Mouse (Mus musculus) T-helper 1 cell (primary cell): ENCODE measurements around the gene Gpr15.

Experiments used
- in situ Hi-C: fragments of 300-600 bp; cut with MboI, MseI; formaldehyde crosslinking; loops from one replicate; pipeline ENCODE4 v1.15.1; 2025; ENCODE audit warnings: high pct_unique_total_duplicates

Gene Gpr15

DNA sequence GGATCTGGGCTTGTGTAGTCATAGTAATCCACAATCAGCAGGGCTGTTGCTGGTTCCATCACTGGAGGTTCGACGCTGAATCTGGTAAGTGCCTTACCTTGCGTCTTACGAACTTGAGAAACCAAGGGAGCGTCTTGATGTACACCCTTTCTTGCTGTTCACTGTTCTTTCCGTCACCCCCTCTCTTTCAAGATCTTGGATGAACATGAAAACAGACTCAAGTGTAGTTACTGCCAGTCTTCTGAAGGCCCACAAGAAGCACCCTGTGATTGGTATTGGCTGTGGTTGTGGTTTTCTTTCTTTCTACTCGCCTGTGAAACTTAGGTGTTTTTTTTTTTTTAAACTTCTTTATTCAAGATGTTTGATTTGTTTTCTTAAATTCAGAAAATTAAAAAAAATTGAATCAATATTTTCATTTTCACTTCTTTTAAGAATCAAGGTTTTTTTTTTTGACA lies at the start of gene Gpr15:
Gpr15 (minus strand) TSS at position 405 of the 455 bp plus-strand sequence.
- in situ Hi-C loops: no loop called here

DNA sequence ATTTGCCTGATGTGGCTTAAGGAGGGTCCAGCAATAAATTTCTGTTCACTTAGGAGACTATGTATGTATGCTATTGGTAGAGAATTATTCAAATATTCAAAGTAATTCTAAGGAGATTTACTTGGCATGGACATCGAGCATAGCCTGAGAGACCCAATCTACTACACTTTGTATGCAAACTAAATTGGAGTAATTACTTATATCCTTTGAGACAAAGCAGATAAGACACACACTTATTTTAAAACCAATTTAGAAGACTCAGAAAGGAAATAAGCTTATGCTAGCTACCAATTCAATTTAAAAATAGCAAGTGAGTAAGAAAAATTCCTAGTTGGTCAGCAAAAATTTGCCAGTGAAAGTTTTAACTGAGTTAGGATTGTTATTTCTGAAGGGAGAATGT lies 44.2 kb upstream of the Gpr15 start, which contains the start of gene Olfr172:
Olfr172 (minus strand) TSS at position 101 of the 400 bp plus-strand sequence.
- in situ Hi-C loops: loop anchor here (25.0 kb wide), 1 partner anchor 476 kb away; no protein-coding TSS in a partner anchor

DNA sequence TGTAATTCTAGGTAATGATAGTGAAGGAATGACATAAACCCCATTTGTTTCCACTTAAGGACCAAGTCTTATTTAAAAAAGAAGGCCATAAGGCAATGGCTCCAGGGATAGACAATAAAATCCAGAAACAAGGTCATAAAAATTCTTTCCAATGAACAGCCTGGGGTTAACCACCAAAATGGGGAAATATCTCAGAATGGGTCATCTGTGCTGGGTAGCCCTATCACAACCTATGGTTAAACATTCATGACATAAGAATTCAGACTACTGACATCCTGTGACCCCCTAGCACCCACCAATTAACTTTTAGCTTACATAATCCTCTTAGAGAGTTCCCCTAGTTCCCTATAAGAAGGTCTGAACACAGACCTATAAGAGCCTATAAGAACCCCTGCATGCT lies 37.3 kb upstream of the Gpr15 start:
- in situ Hi-C loops: loop anchor here (25.0 kb wide), 1 partner anchor 469 kb away; no protein-coding TSS in a partner anchor

DNA sequence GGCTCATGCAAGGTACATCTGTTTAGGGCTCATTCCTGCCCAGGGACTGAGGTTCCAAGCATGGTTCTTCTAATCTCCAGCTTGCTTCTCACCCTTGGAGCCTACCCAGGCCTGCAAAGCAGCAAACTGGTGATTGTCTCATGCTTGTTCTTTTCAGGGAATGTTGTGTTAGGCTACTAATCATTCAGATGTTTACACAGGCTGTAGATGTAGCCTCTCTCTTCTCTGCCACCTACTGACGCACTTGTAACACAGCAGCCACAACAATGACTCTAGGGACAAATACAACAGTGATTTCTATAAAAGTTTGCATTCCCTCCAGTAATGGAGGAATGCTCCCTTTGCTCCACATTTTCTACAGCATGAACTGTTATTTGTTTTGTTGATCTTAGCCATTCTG lies 32.4 kb upstream of the Gpr15 start:
- in situ Hi-C loops: loop anchor here (25.0 kb wide), 1 partner anchor 464 kb away; no protein-coding TSS in a partner anchor

DNA sequence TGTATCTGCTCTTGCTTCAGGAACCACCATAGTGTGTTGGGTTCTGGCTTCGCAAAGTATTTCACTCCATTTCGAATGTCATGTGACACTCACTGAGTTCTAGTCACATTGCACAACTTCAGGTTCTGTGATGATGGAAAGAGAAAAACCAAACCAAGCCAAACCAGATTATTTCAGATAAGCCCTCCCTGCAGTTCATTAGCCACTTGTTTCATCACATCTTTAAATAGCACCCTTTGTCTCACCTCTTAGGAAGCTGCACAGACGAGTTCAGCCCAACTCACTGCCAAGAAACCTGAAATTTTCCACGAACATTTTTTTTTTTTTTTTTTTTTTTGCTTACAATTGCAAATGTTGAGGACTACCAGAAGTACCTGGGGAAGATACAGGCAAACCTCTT lies 27.8 kb upstream of the Gpr15 start:
- in situ Hi-C loops: no loop called here

DNA sequence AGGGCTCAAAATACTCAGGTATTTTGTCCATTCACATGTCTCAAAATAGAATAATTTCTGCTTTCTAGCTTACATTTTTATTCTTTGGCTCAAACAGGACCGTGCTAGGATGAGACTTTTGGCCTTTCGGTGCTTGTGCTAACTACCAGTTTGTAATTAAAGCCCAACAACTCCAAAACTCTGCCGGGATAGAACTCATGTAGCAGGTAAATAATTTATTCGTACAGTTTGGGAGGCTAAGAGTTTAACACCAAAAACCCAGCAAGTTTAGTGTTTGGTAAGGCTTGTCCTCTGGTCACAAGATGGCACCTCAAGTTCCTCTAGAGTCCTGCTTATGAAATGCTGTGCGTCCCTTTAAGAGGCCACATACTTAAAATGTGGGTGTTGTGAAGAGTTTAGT lies 21.9 kb upstream of the Gpr15 start:
- in situ Hi-C loops: no loop called here

DNA sequence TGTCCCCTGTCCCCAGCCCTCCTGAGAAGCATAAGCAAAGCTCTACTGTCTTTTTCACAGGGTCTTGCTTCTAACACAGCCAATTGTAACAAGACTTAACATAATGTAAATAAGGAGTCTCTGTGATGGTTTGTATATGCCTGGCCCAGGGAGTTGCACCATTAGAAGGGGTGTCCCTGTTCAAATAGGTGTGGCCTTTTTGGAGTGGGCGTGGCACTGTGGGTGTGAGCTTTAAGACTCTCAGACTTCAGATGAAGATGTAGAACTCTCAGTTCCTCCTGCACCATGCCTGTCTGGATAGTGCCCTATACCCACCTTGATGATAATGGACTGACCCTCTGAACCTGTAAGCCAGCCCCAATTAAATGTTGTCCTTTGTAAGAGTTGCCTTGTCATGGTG lies 19.9 kb upstream of the Gpr15 start:
- in situ Hi-C loops: no loop called here

DNA sequence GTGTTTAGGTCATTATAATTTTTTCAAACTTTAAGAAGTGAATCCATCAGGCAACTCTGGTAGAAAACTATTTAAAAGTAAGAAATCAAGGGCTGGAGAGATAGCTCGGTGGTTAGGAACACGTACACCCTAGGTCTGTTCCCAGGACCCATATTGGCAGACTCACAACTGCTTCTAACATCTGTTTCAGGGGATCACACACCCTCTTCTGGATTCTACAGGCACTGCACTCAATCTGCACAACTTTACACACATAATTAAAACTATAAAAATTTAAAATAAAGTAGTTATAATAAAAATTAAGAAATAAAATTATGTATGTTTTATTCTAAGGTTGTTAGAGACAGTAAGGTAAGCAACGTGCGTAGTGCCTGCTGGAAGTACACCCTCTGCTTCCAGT lies 19.3 kb upstream of the Gpr15 start:
- in situ Hi-C loops: no loop called here

DNA sequence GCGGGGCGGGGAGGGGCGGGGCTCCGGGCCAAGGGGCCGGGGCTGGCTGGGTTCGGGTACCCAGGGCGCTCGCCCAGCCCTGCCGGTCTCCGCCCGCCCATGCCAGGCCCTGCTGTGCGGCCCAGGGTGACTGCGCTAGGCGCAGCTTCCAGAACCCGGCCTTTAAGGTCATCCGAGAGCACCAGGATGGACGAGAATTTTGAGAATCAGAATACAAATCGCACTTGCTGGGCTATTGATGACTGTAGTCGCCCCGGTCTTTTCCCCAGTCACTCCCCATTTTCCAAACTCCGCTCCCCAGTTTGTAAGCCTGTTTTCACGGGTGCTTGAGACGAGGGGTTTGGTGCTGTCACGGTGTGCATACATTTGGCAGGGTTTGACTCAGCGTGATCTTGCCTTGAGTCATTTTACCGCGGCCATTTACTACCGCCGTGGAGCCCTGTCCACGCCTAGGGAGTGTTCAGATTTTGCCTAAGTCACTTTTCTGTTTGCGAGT lies 9.4 kb upstream of the Gpr15 start:
- in situ Hi-C loops: no loop called here

DNA sequence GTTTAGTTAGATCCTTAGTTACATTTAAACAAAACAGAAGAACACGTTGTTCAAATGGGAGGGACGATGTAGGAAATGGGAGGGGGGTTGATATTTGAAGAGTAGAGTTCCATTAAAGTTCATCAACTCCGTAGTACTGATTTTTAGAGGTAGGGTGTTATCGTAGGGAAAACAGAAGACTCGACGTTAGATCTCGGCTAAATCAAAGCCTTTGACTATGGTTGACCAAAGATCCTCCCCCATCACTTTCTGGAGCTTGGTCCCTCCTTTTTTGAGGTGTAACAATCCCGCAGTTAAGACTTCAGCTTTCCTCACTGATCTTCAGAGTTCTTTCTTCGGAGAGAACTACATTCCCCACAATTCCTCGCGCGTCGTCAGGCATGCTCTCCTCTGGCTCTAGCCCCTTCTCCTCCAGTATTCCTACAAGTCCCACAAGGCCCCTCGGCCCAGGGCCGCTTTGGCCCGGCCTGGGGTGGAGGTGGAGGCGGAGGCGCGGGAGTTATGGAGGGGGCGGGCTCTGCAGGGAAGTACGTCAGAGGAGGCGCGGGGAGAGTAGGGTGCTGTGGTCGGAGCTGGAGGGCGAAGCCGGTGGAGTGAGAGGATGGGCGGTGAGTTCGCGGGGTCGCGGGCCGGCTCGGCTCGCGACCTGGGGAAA lies 8.7 kb upstream of the Gpr15 start, which contains the start of gene Cldnd1:
Cldnd1 (plus strand) TSS at position 434 of the 655 bp plus-strand sequence.
- in situ Hi-C loops: no loop called here

DNA sequence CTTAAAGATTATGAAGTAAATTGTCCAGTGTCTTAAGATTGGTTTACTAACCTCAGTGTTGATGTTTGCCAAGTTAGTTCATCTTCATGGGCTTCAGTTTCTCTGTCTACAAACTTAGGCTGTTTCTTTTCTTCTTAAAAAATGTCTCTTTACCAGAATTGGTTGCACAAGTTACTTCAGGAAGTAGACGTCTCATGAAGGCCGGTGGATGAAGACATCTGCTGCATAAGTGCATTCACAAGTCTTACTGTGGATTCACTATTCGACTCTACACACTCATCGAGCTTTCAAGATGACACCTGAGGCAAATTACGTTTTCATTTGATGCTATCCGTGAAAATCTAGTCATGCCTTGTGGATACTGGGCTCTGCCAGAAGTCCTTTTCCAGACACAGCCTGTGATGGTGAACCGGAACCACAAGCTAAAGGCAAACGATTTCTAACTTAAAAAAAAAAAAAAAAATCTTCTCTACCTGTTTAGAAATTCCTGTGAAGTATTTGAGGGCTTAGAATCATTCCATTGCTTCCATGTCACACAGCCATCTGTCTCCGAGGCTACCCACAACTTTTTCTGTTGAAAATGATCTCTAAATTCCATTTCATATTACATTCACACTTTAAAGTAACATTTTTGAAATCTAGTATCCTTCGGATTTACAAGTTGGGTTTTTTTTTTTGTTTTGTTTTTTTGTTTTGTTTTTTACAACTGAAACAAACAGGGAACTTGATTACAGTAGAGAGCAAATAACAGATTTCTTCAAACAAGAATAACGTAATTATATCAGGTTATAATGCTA lies 8.0 kb upstream of the Gpr15 start:
- in situ Hi-C loops: no loop called here

DNA sequence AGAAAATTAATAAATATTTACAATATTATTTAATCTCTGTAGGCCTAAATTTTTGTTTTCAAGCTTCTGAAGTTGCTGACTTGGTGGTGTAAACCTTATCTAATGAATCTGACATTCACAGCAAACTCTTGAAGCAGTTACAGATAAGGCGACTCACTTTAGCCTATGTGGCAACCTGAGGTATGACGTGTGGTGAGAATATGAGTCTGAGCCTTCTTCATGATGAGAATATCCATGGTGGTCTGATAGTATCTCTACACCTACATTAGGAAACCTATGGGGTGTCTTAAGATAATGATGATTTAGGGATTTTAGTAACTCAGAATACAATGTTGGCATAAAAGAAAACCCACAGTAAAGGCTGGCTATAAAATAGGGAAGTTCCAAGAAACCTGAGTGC lies 3.4 kb upstream of the Gpr15 start:
- in situ Hi-C loops: no loop called here

DNA sequence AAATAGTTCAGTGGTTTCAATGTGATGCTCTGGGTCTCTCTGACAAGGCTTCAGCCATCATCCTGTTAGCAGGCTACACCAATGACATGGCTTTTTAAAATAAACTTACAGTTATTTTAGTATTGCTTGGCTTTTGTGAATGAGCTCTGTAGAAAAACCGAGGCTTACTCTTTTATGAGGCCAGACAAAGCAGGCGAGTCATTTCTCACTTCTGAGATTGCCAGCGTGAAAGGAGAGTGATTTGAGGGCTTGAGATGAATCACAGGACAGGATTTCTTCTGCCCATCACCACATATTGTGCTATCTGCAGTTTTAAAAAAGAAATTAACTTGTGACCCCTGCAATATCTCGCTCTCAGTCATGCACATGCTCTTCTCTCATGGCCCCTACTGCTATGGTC lies 3.9 kb downstream of the Gpr15 start:
- in situ Hi-C loops: no loop called here

DNA sequence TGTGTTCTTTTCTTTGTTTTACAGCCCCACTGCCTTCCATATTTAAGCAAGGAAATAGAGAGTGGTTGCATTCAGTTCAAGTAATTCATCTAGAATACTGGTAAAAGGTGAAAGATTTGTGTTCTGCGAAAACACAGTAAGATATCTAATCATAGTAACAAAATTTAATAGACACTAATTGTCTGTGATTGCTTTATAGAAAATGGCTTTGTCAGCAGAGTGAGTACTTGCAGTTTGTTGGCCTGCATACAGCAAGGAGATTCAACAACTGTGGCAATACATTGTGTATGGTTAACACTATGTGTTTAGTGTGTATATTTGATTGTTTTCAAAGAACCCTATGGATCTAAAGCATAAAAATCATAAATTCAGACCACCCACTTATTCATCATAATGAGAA lies 5.7 kb downstream of the Gpr15 start:
- in situ Hi-C loops: no loop called here

DNA sequence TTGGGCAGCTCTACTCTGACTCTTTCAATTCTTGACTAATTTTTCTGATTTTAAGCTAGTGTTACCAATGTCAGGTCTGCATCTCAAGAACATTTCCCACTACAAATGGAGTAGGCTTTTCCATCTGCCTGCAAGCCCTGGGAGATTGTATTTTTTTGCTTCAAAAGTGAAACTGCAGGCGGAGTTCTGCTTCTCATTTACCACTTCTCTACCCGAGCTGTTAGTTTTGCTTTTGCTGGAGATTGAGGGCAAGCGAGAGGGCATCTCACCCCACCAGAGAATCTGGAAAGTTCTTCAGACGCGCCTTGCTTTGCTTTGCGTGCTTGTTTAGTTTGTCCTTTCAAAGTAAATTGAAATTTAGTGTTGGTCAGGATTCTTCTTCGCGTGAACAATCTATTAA lies 6.6 kb downstream of the Gpr15 start:
- in situ Hi-C loops: no loop called here

DNA sequence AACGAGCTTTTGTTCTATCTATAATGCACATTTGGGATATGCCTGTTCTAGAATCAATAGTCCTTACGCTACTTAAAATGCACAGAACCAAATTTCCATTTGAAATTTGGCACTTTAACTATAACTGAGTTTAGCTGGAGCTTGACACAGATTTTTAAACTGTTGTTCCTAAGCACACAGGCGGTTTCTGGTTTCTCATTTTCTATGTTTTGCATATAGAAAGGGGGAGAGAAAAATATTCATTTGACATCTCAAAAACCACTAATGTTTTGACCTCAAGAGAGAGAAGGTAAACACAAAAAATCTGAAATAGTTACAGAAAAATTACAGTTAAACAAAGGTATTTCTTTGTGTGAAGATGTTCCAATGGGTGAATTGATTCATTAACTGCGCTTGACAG lies 9.3 kb downstream of the Gpr15 start:
- in situ Hi-C loops: loop anchor here (10.0 kb wide), 1 partner anchor 195 kb away; no protein-coding TSS in a partner anchor

DNA sequence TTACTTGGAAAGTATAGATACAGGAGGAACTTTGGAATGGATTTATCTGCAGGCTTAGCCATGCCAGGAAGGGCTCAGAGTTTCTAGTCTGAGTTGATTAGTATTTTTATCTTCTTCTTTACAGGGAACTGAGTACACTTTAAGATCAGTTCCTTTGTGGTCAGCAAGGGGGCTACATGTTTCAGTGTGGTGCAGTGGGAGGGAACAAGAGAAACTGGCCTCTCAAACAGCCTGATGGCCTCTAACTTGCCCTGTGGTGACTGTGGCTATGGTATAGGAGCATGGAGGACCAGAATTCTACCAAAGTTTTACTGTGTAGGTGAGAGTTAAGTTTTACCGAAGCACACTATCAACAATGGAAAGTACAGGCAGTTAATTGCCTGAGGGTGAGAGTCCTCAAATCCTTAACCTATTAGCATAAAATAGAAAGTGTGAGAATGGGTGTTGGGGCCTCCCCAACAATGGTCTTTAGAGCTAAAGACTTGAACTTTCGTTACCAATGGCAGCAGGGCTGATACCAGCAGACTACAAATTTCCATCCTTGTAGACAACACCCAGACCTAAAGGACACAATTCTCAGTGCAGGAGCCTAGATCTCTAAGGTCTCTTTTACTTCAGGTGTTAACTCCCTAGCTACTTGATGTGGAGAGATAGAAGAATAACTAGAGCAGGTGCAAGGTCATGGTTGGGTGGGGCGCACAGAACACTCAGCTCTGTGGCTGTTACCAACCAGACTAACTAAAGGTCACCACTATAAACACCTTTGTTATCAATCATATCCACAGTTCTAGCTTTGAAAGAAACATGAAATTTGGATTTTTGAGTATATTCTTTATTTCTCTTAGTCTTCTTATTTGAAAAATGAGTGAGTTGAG lies 10.0 kb downstream of the Gpr15 start:
- in situ Hi-C loops: loop anchor here (10.0 kb wide), 1 partner anchor 194 kb away; no protein-coding TSS in a partner anchor

DNA sequence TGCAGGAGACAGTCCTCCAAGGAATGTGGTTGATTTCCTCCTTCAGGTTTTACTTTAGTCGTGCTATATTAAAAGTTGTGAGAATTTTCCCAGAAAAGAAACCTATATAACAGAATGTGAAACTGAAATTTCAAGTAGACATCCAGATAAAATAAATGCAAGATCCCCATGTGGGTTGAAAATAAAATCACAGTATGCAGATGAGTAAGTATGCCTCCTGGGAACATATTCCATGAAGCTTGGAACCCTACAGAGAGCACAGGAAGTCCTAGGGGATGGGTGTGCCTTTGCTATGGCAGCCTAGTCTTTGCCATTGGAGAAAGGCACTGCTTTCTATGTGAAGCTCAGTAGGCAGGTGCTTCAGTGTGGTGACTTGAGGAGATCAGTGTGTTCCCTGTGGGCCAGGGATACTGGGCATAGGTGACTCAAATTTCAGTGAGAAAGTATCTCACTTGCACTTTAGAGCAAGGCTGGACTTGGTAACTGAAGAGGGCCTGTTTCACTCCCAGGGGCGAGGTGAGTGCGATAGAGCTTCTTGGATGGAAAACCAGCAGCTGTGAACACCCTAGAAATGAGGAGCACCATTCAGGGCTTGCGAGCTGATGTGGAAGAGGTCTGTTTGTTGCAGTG lies 11.5 kb downstream of the Gpr15 start:
- in situ Hi-C loops: loop anchor here (10.0 kb wide), 1 partner anchor 193 kb away; no protein-coding TSS in a partner anchor

DNA sequence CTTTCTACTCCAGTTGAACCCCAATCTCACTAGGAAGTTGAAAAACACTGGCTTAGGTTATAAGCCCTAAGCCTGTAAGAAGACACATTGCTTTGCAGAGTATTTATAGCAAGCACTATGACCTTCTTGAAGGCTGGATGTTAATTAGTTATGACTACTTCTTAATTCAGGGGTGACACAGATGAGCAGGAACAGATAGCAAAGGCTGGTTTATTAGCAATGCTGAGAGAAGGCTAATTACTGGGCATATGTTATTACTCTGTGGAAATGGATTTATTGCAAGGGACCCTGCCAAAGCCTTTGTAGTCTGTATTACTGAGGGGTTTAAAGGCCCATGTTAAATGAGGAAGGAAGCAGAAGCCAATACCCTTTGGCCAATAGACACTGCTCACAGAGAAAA lies 13.9 kb downstream of the Gpr15 start:
- in situ Hi-C loops: loop anchor here (10.0 kb wide), 1 partner anchor 190 kb away; no protein-coding TSS in a partner anchor

DNA sequence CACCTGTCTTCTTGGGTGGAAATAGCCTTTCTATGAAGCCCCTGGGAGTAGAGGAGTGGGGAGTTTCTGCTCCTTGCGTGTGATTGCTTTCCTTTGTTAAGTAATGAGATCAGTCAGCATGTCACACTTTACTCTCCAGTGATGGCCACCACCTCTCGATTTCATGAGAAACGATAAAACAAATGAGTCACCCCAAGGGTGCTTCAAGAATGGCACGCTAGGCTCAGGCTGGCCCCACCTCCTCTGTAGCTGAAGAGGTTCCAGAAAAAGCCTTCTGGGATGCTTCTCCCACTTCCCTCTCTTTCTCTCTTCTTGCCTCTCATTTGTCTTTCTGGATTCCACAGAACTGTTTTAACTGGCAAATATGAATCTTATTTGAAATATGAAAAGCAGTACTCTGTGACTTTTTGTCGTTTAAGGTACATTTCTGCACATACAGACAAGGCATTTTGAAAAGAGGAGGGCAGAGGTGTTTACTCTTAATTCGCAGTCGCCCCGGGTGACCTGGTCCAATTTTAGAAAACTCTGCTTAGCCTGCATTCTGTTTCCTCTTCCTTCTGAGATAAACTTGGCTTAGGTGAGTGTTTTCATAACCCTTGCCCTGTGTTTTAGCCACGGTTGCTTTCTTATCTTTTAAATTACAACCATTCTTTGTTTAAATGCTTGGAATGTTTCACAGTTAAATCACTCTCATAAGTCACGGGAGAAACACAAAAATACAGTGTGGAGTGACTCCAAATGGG lies 15.3 kb downstream of the Gpr15 start:
- in situ Hi-C loops: loop anchor here (10.0 kb wide), 1 partner anchor 189 kb away; no protein-coding TSS in a partner anchor
